Mouse (Mus musculus) heart, postnatal 0 days (tissue): ENCODE data around the gene Arhgap25. TPM values are rescaled to one million over a fixed set of nuclear protein-coding genes. Genes with fewer than 3 reads are reported as not detected.

Source experiments
- ATAC-seq: fragments of 200-750 bp; cut with Nextera tagmentation; 2 replicates; pipeline ENCODE4 v1.8.0; 2017; ENCODE audit warnings: low read depth, moderate number of reproducible peaks, moderate library complexity; ENCODE audit not compliant: insufficient read depth
- DNase-seq: peaks from one replicate; pipeline ENCODE4 v3.0.0-alpha.2; 2016; ENCODE audit warnings: low spot score
- H3K27ac ChIP-seq: fragments of 300-500 bp; sonication (generic); 2 replicates; pipeline ENCODE4 v1.5.1; 2014; ENCODE audit warnings: low read depth, mild to moderate bottlenecking
- H3K27me3 ChIP-seq: fragments of 300-500 bp; sonication (generic); 2 replicates; pipeline ENCODE4 v1.6.1; 2014; ENCODE audit warnings: low read length, mixed read lengths; ENCODE audit not compliant: control insufficient read depth, insufficient read depth
- H3K36me3 ChIP-seq: fragments of 300-500 bp; sonication (generic); replicated peaks from 2 replicates; pipeline ENCODE4 v1.6.1; 2014; ENCODE audit warnings: low read length, mixed read lengths; ENCODE audit not compliant: control insufficient read depth, insufficient read depth
- H3K4me1 ChIP-seq: fragments of 300-500 bp; sonication (generic); 2 replicates; pipeline ENCODE4 v1.6.1; 2014; ENCODE audit warnings: antibody characterized with exemption; ENCODE audit not compliant: control insufficient read depth, insufficient read depth
- H3K4me2 ChIP-seq: fragments of 300-500 bp; sonication (generic); 2 replicates; pipeline ENCODE4 v1.6.1; 2014; ENCODE audit warnings: low read depth, mild to moderate bottlenecking, low read length, moderate library complexity
- H3K4me3 ChIP-seq: fragments of 300-500 bp; sonication (generic); 2 replicates; pipeline ENCODE4 v1.5.1; 2014; ENCODE audit warnings: low read depth, low read length
- H3K9ac ChIP-seq: fragments of 300-500 bp; sonication (generic); replicated peaks from 2 replicates; pipeline ENCODE4 v1.6.1; 2014; ENCODE audit warnings: low read depth, low read length, mixed read lengths
- H3K9me3 ChIP-seq: fragments of 300-500 bp; sonication (generic); replicated peaks from 2 replicates; pipeline ENCODE4 v1.6.1; 2016; ENCODE audit warnings: low read length; ENCODE audit not compliant: control insufficient read depth
- CTCF ChIP-seq: IDR thresholded peaks from 2 replicates; pipeline ENCODE4 v1.5.1; 2016; ENCODE audit warnings: antibody characterized with exemption, control low read depth, low read depth
- EP300 ChIP-seq: IDR thresholded peaks from 2 replicates; pipeline ENCODE4 v1.6.1; 2016; ENCODE audit warnings: antibody characterized with exemption, low read depth
- WGBS: fragments of 180-500 bp; shearing (Covaris S2); extraction: QIAGEN DNeasy Blood & Tissue Kit; methylation state at CpG from one replicate; pipeline ENCODE4 v1.1.7; 2014; 5-methylcytosine and 5-hydroxymethylcytosine counted together
- polyA plus RNA-seq: library from polyadenylated mRNA; unstranded; fragments of >200 nt; fragmentation: Nextera tagmentation; extraction: Ambion mirVana; gene quantifications from 2 replicates; pipeline ENCODE4 v1.2.1, GENCODE M21; 2015
- total RNA-seq: library from RNA; depleted of rRNA; stranded (reverse); fragments of >200 nt; gene quantifications from 2 replicates; pipeline ENCODE4 v1.2.3, GENCODE M21; 2014; ENCODE audit warnings: low replicate concordance

The Arhgap25 gene
- total and polyA plus RNA-seq, 2 experiments from 2014 or later: 1.6 to 3.2 TPM

DNA sequence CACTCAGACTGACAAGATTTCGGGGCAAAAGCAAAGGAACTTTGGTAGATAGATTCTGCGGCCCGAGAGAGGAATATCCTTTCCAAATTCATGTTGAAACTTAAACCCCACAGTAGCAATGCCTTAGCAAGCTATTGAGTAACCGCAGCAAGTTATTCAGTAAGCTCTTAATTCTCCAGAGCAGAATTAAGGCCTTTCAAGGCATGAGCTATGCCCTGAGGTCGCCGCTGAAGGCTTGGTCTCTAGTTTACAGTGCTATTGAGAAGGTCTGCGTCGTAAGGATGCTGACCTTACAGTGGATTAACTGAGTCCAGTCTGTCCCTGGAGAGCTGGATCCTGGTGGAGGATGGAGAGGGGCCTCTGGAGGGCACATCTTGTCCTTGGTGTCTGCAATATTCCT is 12.5 kb downstream of the Arhgap25 start:
- ATAC-seq: no peak
- Histone ChIP-seq H3K4me3 (no peak overlapping the region), H3K27me3 (peaks cover 35% of the 10 kb centered on the region), H3K9me3 (no peaks in the 10 kb centered on the region), H3K27ac (no peak overlapping the region), H3K4me2 (no peak overlapping the region), H3K36me3 (no peaks in the 10 kb centered on the region), H3K9ac (no peak overlapping the region), H3K4me1 (no peaks in the 10 kb centered on the region)
- 90% methylated on average over 8 of the region's 8 CpGs for WGBS
- no peak for DNase-seq
- TF ChIP-seq CTCF (no peak), EP300 (no peak)

DNA sequence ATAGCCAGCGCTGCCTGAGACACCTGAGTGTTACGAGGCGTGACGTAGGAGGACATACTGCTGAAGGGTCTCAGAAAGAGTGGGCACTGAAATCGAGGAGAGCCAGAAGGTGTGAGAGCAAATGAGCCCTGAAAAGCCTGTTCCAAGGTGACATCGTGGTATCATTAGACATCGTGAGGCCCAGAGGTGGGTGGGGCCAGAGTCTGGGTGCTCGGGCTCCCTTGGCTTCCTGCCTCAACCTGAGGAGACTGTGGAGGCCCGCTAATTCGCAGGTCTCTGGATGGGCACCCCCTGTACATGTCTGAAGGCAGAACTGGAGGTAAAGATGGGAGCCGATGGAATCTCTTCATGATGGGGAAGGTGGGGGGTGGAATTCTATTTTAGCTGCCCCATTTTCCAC is 13.2 kb downstream of the Arhgap25 start:
- ATAC-seq: no peak
- no peaks in the 10 kb centered on the region for H3K36me3 ChIP-seq
- H3K4me2 ChIP-seq: no peak overlapping the region
- H3K4me1 ChIP-seq: no peaks in the 10 kb centered on the region
- 77% methylated on average over 11 of the region's 11 CpGs for WGBS
- no peak overlapping the region for H3K4me3 ChIP-seq
- H3K27ac ChIP-seq: no peak overlapping the region
- H3K9me3 ChIP-seq: no peaks in the 10 kb centered on the region
- DNase-seq: no peak
- TF ChIP-seq EP300 (no peak), CTCF (no peak)
- no peak overlapping the region for H3K9ac ChIP-seq
- peaks cover 38% of the 10 kb centered on the region for H3K27me3 ChIP-seq

DNA sequence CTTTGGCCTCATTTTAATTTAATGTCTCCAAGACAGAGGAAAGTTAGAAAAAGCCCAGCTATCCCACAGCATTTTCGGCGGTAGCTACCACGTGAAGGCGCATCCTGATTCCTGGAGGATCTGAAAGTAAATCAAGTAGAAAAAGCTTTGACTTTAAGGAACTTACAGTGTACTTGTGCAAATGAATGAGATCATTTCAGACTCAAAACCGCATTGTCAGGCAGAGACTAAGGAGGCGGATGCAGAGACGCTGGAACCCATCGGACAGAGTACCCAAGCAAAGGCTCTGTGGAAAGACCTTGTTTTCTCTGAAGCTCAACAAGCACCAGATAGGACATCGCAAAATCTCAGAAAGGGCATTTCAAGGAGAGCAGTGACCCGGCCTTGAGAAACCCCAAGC is 14.4 kb downstream of the Arhgap25 start:
- H3K9me3 ChIP-seq: no peaks in the 10 kb centered on the region
- no peak for ATAC-seq
- no peak for DNase-seq
- no peak overlapping the region for H3K4me2 ChIP-seq
- H3K36me3 ChIP-seq: no peaks in the 10 kb centered on the region
- H3K9ac ChIP-seq: no peak overlapping the region
- no peaks in the 10 kb centered on the region for H3K4me1 ChIP-seq
- 91% methylated on average over 10 of the region's 10 CpGs for WGBS
- H3K4me3 ChIP-seq: no peak overlapping the region
- H3K27ac ChIP-seq: no peak overlapping the region
- H3K27me3 ChIP-seq: peaks cover 48% of the 10 kb centered on the region
- TF ChIP-seq EP300: no peak

DNA sequence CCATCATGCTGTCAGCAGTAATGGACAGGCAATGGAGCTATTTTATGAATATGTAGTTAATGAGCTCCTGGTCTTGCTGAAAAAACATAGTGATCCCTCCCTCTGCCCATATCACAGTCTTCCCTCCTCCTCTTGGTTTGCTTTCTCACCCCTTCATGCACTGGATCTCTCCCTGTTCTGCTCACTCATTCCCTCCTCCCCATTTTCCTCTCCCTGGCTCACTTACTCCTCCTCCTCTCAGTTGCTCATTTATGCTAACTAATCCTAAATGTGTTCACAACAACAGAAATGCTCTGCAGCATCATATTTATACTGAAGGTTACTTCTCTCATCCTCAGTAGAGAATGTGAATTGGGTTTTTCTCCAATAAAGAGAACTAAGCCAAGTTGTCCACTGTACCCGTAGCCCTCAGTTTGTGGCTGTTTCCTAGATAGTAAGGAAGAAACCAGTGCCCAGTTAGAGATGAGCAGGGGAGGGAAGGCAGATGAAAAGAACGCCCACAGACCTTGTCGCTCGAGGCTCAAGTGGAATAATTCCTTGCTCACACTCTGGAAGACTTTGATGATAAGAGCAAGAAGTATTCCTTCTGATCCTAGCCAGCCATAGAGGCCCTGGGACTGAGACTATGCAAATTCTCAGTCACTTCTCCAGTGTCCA is 15.2 kb downstream of the Arhgap25 start:
- Histone ChIP-seq H3K4me2 (no peak overlapping the region), H3K36me3 (no peaks in the 10 kb centered on the region), H3K4me3 (no peak overlapping the region), H3K4me1 (no peaks in the 10 kb centered on the region), H3K27ac (no peak overlapping the region), H3K9ac (no peak overlapping the region), H3K9me3 (no peaks in the 10 kb centered on the region), H3K27me3 (peaks cover 52% of the 10 kb centered on the region)
- 47% methylated on average over 4 of the region's 4 CpGs for WGBS
- TF ChIP-seq CTCF (no peak), EP300 (no peak)
- ATAC-seq (no peak), DNase-seq (no peak)

DNA sequence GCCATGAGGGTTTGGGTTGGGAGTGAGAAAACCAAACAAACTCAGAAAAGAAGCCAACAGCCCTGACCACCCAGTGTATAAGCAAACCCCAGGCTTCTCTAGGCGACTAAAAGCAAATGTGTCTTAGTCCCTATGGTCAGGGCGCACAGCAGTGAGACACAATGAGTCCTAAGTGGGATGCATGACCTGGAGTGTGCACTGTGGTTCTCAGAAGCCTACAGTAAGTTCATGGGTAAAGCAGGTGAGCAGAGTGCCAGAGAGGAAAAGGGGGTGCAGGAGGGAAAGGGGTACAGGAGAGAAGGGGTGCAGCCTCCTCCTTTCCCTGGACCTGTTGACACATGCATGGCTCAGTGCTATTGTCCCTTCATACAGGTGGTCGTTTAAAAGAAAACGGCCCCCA is 18.7 kb downstream of the Arhgap25 start:
- no peak for DNase-seq
- Histone ChIP-seq H3K4me2 (no peak overlapping the region), H3K4me3 (no peak overlapping the region), H3K27me3 (peaks cover 39% of the 10 kb centered on the region; the same call in 1 of the 2 replicates), H3K27ac (no peak overlapping the region), H3K9ac (no peak overlapping the region), H3K9me3 (no peaks in the 10 kb centered on the region), H3K4me1 (no peaks in the 10 kb centered on the region), H3K36me3 (no peaks in the 10 kb centered on the region)
- ATAC-seq: no peak
- TF ChIP-seq EP300 (no peak), CTCF (no peak)
- WGBS: 70% methylated on average over 4 of the region's 4 CpGs
